Mouse (Mus musculus) CH12.LX (cell line): ENCODE measurements around the gene Gm47791. TPM values are rescaled to one million over a fixed set of nuclear protein-coding genes. Genes with fewer than 3 reads are reported as not detected.

Experiments
- DNase-seq: peaks from one replicate; pipeline ENCODE4 v3.0.0-alpha.2; 2013; ENCODE audit errors: extremely low read depth
- H3K27ac ChIP-seq: 2 replicates; pipeline ENCODE4 v1.5.1; 2012; ENCODE audit warnings: low read depth, mild to moderate bottlenecking, control low read depth, moderate library complexity; ENCODE audit not compliant: insufficient read depth
- H3K27me3 ChIP-seq: replicated peaks from 2 replicates; pipeline ENCODE3; 2012; ENCODE audit warnings: inconsistent platforms
- H3K36me3 ChIP-seq, 2 experiments: replicated peaks in 1 of 2; 2 replicates each; pipeline versions ENCODE3 to v1.6.1; 2012; ENCODE audit warnings: inconsistent platforms in 1 of 2, low read length in 1 of 2, mild to moderate bottlenecking in 1 of 2, mixed read lengths in 1 of 2, moderate library complexity in 1 of 2; ENCODE audit not compliant: control insufficient read depth in 1 of 2, insufficient read depth in 1 of 2
- H3K4me1 ChIP-seq, 2 experiments: 2 replicates each; pipeline ENCODE4 v1.6.1; 2012; ENCODE audit warnings: inconsistent platforms in 1 of 2, moderate library complexity in 1 of 2; ENCODE audit not compliant: insufficient read depth in 2 of 2, control insufficient read depth in 1 of 2
- H3K4me2 ChIP-seq: 2 replicates; pipeline ENCODE4 v1.6.1; 2012; ENCODE audit warnings: low read depth, mild to moderate bottlenecking, control low read depth; ENCODE audit not compliant: poor library complexity, insufficient read depth, severe bottlenecking
- H3K4me3 ChIP-seq, 3 experiments: fragments of 150-350 bp in 1 of 3; sonication (generic) in 1 of 3; replicated peaks in 1 of 3; 2 replicates each; pipeline versions ENCODE3 to v1.5.1; 2011 to 2012; ENCODE audit warnings: low read depth in 2 of 3, low read length in 2 of 3, mild to moderate bottlenecking in 2 of 3, moderate library complexity in 2 of 3, control low read depth in 1 of 3, improper control_type of control experiment in 1 of 3, inconsistent platforms in 1 of 3, mixed read lengths in 1 of 3; ENCODE audit not compliant: poor library complexity in 1 of 3
- H3K79me2 ChIP-seq: replicated peaks from 2 replicates; pipeline ENCODE4 v1.6.1; 2012; ENCODE audit warnings: mild to moderate bottlenecking, moderate library complexity; ENCODE audit not compliant: control insufficient read depth, poor library complexity, insufficient read depth, severe bottlenecking; ENCODE audit errors: extremely low read depth
- H3K9ac ChIP-seq: 2 replicates; pipeline ENCODE4 v1.6.1; 2012; ENCODE audit warnings: low read depth, mild to moderate bottlenecking, control low read depth, moderate library complexity; ENCODE audit not compliant: insufficient read depth
- H3K9me3 ChIP-seq: replicated peaks from 2 replicates; pipeline ENCODE3; 2012; ENCODE audit warnings: low read length, inconsistent platforms, mixed read lengths
- CTCF ChIP-seq, 2 experiments: IDR thresholded peaks in 1 of 2; conservative IDR thresholded peaks in 1 of 2; 2 replicates each; pipeline ENCODE4 v1.5.1; 2011 to 2012; ENCODE audit warnings: low read depth in 2 of 2, low read length in 2 of 2, improper control_type of control experiment in 1 of 2, inconsistent platforms in 1 of 2, mild to moderate bottlenecking in 1 of 2, moderate library complexity in 1 of 2
- E2F4 ChIP-seq: IDR thresholded peaks from 2 replicates; pipeline ENCODE4 v1.6.1; 2011; ENCODE audit warnings: low read depth, low read length, improper control_type of control experiment; ENCODE audit not compliant: insufficient replicate concordance
- ELF1 ChIP-seq: IDR thresholded peaks from 2 replicates; pipeline ENCODE4 v1.6.1; 2014; ENCODE audit warnings: low read depth, mild to moderate bottlenecking, inconsistent platforms, low read length, improper control_type of control experiment
- JUN ChIP-seq: IDR thresholded peaks from 2 replicates; pipeline ENCODE4 v1.6.1; 2011; ENCODE audit warnings: low read depth, mild to moderate bottlenecking, low read length, improper control_type of control experiment, moderate library complexity; ENCODE audit not compliant: insufficient read depth
- JUND ChIP-seq: conservative IDR thresholded peaks from 2 replicates; pipeline ENCODE4 v1.6.1; 2011; ENCODE audit warnings: low read depth, low read length, improper control_type of control experiment
- MAFK ChIP-seq: IDR thresholded peaks from 2 replicates; pipeline ENCODE4 v1.6.1; 2011; ENCODE audit warnings: low read length, improper control_type of control experiment; ENCODE audit not compliant: insufficient replicate concordance
- MAX ChIP-seq: IDR thresholded peaks from 2 replicates; pipeline ENCODE4 v1.6.1; 2011; ENCODE audit warnings: low read length, improper control_type of control experiment
- MEF2A ChIP-seq: IDR thresholded peaks from 2 replicates; pipeline ENCODE4 v1.6.1; 2014; ENCODE audit warnings: low read depth, mild to moderate bottlenecking, inconsistent platforms, low read length, improper control_type of control experiment, borderline replicate concordance
- NELFE ChIP-seq: IDR thresholded peaks from 2 replicates; pipeline ENCODE4 v1.6.1; 2011; ENCODE audit warnings: low read depth, low read length, improper control_type of control experiment
- NRF1 ChIP-seq: IDR thresholded peaks from 2 replicates; pipeline ENCODE4 v1.6.1; 2014; ENCODE audit warnings: low read depth, mild to moderate bottlenecking, inconsistent platforms, low read length, improper control_type of control experiment, moderate library complexity
- PAX5 ChIP-seq: IDR thresholded peaks from 2 replicates; pipeline ENCODE4 v1.6.1; 2012; ENCODE audit warnings: low read length, inconsistent platforms, mixed read lengths
- RAD21 ChIP-seq: IDR thresholded peaks from 2 replicates; pipeline ENCODE4 v1.6.1; 2011; ENCODE audit warnings: low read depth, mild to moderate bottlenecking, low read length, improper control_type of control experiment, moderate library complexity
- RCOR1 ChIP-seq: conservative IDR thresholded peaks from 2 replicates; pipeline ENCODE4 v1.6.1; 2012; ENCODE audit warnings: low read depth, mild to moderate bottlenecking, inconsistent platforms, low read length, improper control_type of control experiment
- SIN3A ChIP-seq: IDR thresholded peaks from 2 replicates; pipeline ENCODE4 v1.6.1; 2012; ENCODE audit warnings: low read length, improper control_type of control experiment, inconsistent platforms
- TBP ChIP-seq: conservative IDR thresholded peaks from 2 replicates; pipeline ENCODE4 v1.6.1; 2011; ENCODE audit warnings: low read depth, low read length, improper control_type of control experiment
- UBTF ChIP-seq: IDR thresholded peaks from 2 replicates; pipeline ENCODE4 v1.6.1; 2012; ENCODE audit warnings: low read depth, mild to moderate bottlenecking, inconsistent platforms, low read length, improper control_type of control experiment, moderate library complexity
- USF1 ChIP-seq: IDR thresholded peaks from 2 replicates; pipeline ENCODE4 v1.6.1; 2014; ENCODE audit warnings: low read depth, mild to moderate bottlenecking, inconsistent platforms, low read length, improper control_type of control experiment
- ZMIZ1 ChIP-seq: IDR thresholded peaks from 2 replicates; pipeline ENCODE4 v1.6.1; 2012; ENCODE audit warnings: low read depth, mild to moderate bottlenecking, inconsistent platforms, low read length, improper control_type of control experiment
- ZNF384 ChIP-seq: IDR thresholded peaks from 2 replicates; pipeline ENCODE4 v1.6.1; 2012; ENCODE audit warnings: low read depth, low read length, improper control_type of control experiment, inconsistent platforms
- dilution Hi-C: fragments of 300-500 bp; cut with MboI; formaldehyde crosslinking; loops from 2 replicates; pipeline ENCODE4 v1.14.3; 2020; ENCODE audit warnings: low sequenced_read_pairs; ENCODE audit not compliant: extremely low pct_unique_long_range_greater_than_20kb, extremely low pct_ligation_motif_present
- in situ Hi-C: fragments of 300-500 bp; cut with MboI; formaldehyde crosslinking; loops from 3 replicates; pipeline ENCODE4 v1.14.3; 2019; ENCODE audit warnings: low sequenced_read_pairs, low pct_ligation_motif_present, low pct_unique_long_range_greater_than_20kb, mixed read lengths
- polyA plus RNA-seq: library from polyadenylated mRNA; unstranded; fragments of >175 nt; gene quantifications from 2 replicates; pipeline ENCODE4 v1.2.1, GENCODE M21; 2012; ENCODE audit warnings: low read depth; ENCODE audit not compliant: insufficient read length
- total RNA-seq, 2 experiments: library from RNA; depleted of rRNA; stranded (reverse); fragments of 300-350 nt in 1 of 2; fragments of >200 nt in 1 of 2; gene quantifications; 2 replicates each; pipeline ENCODE4 v1.2.3; 2012 to 2014

Gm47791 gene
- total and polyA plus RNA-seq, 3 experiments, result not detected

- dilution Hi-C loops, result no loop called here
Observed at GRCm38 (mm10) chr1:82766227-82766626, 4.8 kb downstream of the Gm47791 start.

GRCm38 (mm10) chr1:82762274-82762673 lies 8.8 kb downstream of the Gm47791 start:
- H3K27ac ChIP-seq, result no peak overlapping the region

More at GRCm38 (mm10) chr1:82766227-82766626, 4.8 kb downstream of the Gm47791 start:
- in situ Hi-C loops, result loop anchor here (25.0 kb wide), 1 partner anchor 204 kb away; no protein-coding TSS in a partner anchor
- H3K9me3 ChIP-seq, result no peaks in the 10 kb centered on the region
- no peaks in the 10 kb centered on the region for H3K27me3 ChIP-seq
- H3K36me3 ChIP-seq, result peaks cover 0 to 12% of the 10 kb centered on the region in 2 experiments
- H3K4me1 ChIP-seq, result 0 out of 4 replicates have a peak, but pooled peaks cover 0 to 4% of the 10 kb centered on the region in 2 experiments
- H3K79me2 ChIP-seq, result no peaks in the 10 kb centered on the region
- H3K9ac ChIP-seq, result no peak overlapping the region
- no peak overlapping the region for H3K4me2 ChIP-seq
- H3K27ac ChIP-seq, result no peak overlapping the region
- no peak for TF ChIP-seq RCOR1
- TF ChIP-seq NELFE, result no peak
- TF ChIP-seq MEF2A, result no peak
- no peak for TF ChIP-seq NRF1
- no peak for TF ChIP-seq ELF1
- TF ChIP-seq TBP, result no peak
- TF ChIP-seq ZNF384, result no peak
- TF ChIP-seq ZMIZ1, result no peak
- TF ChIP-seq MAFK, result no peak
- no peak for TF ChIP-seq E2F4
- no peak for TF ChIP-seq UBTF
- TF ChIP-seq SIN3A, result no peak
- no peak for TF ChIP-seq USF1
- no peak for TF ChIP-seq MAX
- no peak for TF ChIP-seq CTCF (conservative IDR thresholded peaks at IDR 0.05 in 1 of 2, IDR thresholded peaks at IDR 0.05 in 1 of 2; ENCODE audit: low read depth in 2 of 2, low read length in 2 of 2)
- TF ChIP-seq PAX5, result no peak
- TF ChIP-seq JUND, result no peak
- TF ChIP-seq JUN, result no peak
- TF ChIP-seq, all 38 proteins: peak for 0
- DNase-seq, result no peak
- H3K4me3 ChIP-seq, result no peak overlapping the region

More at GRCm38 (mm10) chr1:82762274-82762673, 8.8 kb downstream of the Gm47791 start:
- in situ Hi-C loops (loop anchor here (25.0 kb wide), 1 partner anchor 200 kb away; no protein-coding TSS in a partner anchor), dilution Hi-C loops (no loop called here)
- Histone ChIP-seq H3K27me3 (no peaks in the 10 kb centered on the region), H3K9me3 (no peaks in the 10 kb centered on the region), H3K4me2 (no peak overlapping the region), H3K9ac (no peak overlapping the region), H3K4me3 (no peak overlapping the region), H3K4me1 (no peaks in the 10 kb centered on the region), H3K79me2 (no peaks in the 10 kb centered on the region), H3K36me3 (peaks cover 0 to 38% of the 10 kb centered on the region in 2 experiments)
- no peak for DNase-seq
- TF ChIP-seq CTCF (conservative IDR thresholded peaks at IDR 0.05 in 1 of 2, IDR thresholded peaks at IDR 0.05 in 1 of 2; ENCODE audit: low read depth in 2 of 2, low read length in 2 of 2) (peak; percentile 33 to 34; a peak in 3 of 4 replicates), RAD21 (no peak)
